Mouse (Mus musculus) yolk sac, embryonic 10.5 days (tissue): ENCODE data around the gene Rhbdf1.

ENCODE experiments used
- DNase-seq: peaks from one replicate; pipeline ENCODE4 v3.0.0-alpha.2; 2017; ENCODE audit warnings: low spot score

Gene Rhbdf1

GRCm38 (mm10) chr11:32238093-32238860 is 16.2 kb upstream of the Rhbdf1 start:
- DNase-seq, result no peak

DNA sequence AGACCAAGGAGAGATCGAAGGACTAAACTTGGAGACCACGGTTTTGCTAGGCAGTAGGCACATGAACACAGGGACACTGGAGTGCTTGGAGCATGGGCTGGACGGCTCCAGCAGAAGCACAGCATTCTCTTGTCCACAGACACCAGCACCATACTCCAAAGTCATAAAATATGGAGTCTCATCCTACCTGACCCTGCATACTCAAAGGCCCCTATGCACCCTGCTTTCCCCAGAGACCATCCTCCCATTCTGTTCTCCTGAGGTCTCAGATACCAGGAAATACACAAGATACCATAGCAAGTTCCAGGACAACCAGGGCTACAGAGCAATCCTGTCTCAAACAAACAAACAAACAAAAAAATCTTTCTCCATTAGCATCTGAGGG is 15.3 kb upstream of the Rhbdf1 start:
- DNase-seq, result no peak

- no peak for DNase-seq
Measured at GRCm38 (mm10) chr11:32236712-32237410, 14.8 kb upstream of the Rhbdf1 start.

GRCm38 (mm10) chr11:32236132-32236531 is 14.0 kb upstream of the Rhbdf1 start:
- no peak for DNase-seq

DNA sequence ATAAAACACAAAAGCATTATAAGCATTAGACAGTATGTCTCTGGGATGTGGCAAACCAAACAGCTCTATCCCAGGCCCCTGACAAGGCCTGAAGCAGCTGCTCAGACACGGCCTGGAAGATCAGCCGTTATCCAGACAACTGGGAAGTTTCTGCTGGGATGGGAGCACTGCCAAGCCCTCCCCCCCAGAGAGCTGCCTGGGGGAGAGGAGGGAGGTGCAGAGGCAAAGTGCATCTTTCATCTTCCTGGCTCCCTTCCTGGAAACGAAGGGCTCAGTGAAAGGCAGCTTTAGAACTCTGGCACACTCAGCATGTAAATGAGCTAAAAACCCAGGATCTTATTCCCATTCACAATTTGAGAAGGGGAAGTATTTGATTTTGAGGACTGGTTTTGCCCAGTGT is 13.5 kb upstream of the Rhbdf1 start:
- DNase-seq, result no peak

DNA sequence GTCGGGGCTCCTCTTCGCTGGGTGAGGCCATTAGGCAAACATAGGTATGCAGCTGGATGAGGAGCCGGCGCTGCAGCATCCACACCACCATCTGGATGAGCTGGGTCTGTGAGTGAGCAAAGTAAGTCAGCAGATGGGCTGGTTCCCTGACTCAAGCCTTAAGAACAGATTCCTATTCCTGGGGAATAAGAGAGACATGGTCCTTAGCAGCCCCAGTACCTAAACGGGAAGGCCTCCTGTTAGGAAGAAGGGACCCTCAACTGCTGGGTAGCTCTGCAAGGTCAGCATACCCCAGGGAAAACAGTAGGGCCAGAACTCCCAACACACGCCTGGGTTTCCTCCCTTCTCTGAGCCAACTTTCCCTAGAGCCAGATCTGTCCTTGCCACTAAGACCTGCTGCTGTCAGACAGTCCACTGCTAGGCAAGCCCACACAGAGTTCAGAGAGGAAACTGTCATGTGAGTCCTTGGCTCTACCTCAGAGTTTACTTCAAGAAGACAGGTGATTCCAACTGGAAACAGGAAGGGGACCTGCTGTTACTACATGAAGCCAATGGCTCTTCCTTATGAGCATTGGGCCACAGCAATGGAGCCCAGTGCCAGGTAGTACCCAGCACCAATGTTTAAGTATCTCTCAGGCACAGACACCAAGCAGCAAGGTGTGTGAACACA is 12.9 kb upstream of the Rhbdf1 start:
- no peak for DNase-seq

GRCm38 (mm10) chr11:32233895-32234294 is 11.8 kb upstream of the Rhbdf1 start:
- no peak for DNase-seq

DNA sequence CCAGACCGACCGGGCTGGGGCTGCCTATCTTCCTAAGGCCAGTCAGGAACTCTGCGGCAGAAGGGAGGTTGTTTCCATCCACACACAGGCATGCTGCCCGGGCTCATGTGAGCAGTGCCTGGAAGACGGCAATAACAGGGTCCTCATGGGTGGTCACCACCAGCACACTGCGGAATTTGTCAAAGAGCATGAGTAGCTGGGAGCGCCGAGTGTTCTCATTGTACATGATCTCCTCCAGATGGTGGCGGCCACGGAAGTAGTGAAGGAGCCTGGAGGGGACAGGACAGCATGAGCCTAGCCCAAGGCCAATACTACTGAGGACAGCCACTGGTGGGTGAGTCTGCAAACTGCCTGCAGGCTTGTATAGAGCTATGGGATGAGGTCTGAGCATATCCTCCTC is 10.7 kb upstream of the Rhbdf1 start:
- DNase-seq, result no peak

DNA sequence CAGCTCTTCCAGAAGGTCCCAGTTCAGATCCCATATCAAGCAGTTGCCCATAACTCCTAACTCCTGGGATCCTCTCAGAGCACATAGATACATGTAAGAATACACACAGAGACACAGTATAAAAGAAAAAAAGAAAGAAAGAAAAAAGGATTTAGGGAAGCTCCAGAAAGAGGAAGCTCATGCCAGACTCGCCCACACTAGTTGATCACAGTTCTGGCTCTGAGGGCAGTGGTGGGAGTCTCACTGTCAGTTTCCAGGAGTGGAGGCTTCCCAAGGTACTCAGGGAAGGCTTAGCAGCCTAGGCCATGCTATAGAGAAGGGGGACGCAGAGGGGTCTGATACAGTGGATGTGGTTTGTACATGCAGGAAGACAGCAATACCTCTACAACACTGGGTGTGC is 9.0 kb upstream of the Rhbdf1 start:
- no peak for DNase-seq

GRCm38 (mm10) chr11:32230220-32230619 is 8.1 kb upstream of the Rhbdf1 start:
- no peak for DNase-seq

- no peak for DNase-seq
Measured at GRCm38 (mm10) chr11:32228292-32228845, 6.3 kb upstream of the Rhbdf1 start.

GRCm38 (mm10) chr11:32227555-32227954 is 5.5 kb upstream of the Rhbdf1 start:
- DNase-seq, result no peak

GRCm38 (mm10) chr11:32227041-32227440 is 4.9 kb upstream of the Rhbdf1 start:
- no peak for DNase-seq

DNA sequence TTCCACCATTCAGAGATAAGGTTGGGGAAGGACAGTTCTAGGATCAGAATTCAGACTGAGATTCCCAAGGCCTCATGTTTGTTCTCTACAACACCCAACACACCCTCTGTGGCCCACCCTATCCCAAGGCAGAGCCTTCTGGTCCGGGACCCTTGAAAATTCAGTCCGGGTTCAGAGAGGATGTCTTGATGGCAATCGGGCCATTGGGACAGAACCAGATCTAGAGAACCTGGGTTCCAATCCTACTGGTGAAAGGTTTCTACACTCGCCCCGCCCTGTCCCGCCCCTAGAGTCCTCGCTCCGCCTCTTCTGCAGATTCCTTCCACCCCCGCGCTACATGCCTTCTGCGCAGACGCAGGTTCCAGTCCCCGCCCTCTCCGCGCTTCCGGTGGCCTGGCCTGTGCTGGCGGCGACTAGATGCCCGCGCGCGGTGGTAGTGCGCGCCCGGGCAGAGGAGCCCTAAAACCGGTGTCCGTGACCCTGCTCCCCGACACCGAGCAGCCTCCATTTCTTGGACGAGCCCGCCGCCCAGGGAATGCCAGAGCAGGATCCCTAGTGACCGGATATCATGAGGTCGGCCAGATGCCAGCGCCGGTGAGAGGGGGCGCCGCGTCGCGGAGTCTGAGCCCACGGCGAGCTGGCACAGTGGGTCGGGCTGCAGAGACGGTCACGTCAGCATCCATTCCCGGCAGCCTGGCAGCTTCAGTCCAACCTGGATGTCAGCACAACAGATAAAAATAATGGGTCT is 4.2 kb upstream of the Rhbdf1 start, which contains the start of gene Mpg:
Mpg (plus strand) TSS at position 382 of the 748 bp plus-strand sequence.
- DNase-seq, result peak; percentile 86

DNA sequence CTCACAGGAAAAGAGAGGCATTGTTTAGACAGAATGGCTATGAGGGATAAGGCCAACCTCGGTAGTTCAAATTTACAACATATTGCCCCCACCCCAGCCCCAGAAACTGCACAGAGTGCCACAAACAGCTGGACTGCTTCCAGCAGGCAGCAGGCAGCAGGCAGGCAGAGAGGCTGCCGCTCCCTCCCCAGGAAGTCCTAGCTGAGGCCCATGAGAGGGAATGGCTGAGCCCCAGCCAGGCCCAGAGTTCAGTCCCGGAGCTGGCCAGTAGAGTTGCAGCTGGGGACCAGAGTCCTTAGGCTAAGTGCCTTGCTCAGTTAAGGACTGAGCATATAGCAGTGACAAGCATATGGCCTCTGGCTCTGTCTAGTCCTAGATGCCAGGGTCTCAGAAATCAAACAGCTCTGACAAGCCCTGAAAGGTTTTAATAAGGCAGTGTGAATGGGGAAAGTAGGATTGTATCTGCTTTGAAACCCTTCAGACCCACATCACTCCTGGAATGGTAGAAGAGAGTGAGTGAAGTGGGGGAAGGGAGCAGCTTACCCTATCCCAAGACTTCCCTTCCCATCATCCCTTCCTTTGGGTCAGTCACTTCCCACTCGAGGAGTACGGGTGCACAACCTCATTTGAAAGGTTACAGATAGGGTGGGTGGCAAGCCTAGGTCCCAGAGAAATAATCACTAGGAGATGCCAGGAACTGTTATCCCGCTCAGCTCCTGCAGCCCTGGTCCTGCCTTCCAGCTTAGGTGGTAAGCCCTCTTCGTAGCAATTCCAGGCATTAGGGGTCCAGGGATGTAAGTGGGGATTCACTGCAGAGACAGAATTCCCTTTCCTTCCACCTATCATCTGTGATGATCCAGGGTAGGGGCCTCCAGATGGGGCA is 3.4 kb upstream of the Rhbdf1 start:
- DNase-seq, result no peak

- DNase-seq, result peak; percentile 78
Measured at GRCm38 (mm10) chr11:32224468-32225139, 2.5 kb upstream of the Rhbdf1 start.

DNA sequence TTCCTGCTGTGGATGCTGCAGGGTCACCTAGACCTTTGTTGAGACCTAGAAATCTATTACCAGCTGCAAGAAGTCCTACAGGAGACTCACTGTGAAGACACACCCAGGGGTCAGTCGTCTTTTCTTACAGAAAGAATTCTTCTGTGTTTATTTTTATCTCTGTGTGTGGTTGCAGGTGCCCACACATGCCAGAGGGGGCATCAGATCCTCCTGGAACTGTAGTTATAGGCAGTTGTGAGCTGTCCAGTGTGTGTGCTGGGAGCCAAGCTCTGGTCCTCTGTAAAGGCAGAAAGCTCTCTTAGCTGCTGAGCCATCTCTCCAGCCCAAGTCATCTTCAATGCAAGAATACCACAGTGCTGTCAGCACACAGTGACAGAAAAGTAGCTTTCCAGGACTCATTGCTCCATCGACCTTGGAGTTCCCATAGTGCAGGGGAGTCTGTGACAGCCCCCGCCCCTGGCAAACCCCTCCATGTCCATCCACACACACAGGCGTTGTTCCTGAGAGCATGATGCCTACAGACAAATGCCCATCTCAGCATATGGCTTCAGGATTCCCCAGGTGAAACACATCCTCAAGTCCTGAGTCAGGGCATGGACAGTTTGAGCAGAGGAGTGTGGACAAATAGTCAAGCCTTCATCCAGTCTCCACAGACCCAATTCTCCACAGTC is 1.3 kb upstream of the Rhbdf1 start:
- DNase-seq, result no peak

GRCm38 (mm10) chr11:32222570-32223194 is 582 bp upstream of the Rhbdf1 start:
- DNase-seq, result no peak

DNA sequence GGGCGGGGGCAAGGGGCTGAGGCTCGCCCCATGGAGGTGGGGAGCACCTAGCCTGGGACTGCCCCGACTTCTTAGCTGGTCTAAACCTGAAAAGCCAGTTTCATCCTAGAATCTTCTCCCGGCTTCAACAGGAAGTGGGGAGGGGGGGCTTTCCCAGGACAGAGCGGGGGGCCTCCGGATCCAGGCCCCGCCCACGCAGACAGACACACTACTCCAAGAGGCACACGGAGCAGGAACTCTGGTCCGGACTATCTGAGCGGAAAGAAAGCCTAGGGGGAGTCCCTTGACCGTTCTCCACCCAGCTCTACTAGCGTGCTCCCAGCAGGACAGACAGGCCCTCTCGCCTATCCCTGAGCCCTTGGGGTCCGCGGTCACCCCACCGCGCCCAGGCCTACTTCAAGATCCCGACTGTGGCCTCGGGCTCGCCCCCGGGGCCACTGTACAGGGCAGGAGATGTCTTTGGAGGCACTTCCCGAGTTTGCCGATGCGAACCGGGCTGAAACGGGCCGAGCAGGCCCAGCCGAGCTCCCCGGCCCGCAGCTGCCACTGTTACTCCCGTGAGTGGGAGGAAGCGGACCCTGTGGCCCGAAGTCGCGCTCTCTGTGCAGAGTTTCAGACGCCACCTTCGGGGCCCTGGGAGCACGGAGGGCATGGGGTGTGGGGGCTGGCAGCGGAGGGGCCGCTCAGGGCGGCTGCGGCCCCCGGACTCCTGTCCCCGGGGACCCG is 712 bp downstream of the Rhbdf1 start:
- peak; percentile 78 for DNase-seq
